12 mouse cellular contexts compared by ENCODE assay signal in genomic region chr13:92356376-92356775, GRCm38 (mm10). TPM values are rescaled to one million over a fixed set of nuclear protein-coding genes. Genes with fewer than 3 reads are reported as not detected.
DNase-seq lines count a peak whose midpoint lies in the region; ATAC-seq and TF ChIP-seq lines count a peak whose summit lies in the region.
"Had no signal": no experiment of that assay in that cellular context is flagged by ENCODE, and none has a peak within 500 bp of the region (broad histone marks: within the 10 kb centered on the region; RNA-seq: fewer than 3 reads in every experiment).

No protein-coding gene starts in this region.

- no peak for TF ChIP-seq POLR2A in lung, adult 2 months (IDR thresholded peaks at IDR 0.05; ENCODE audit: borderline replicate concordance, extremely low read depth, low read depth, low read length)

- peaks cover 4% of the 10 kb centered on the region; the same call in 1 of the 2 replicates for H3K4me1 ChIP-seq in forebrain, embryonic 11.5 days (replicated peaks; ENCODE audit: control insufficient read depth, insufficient read depth, low read length)
- peaks cover 7% of the 10 kb centered on the region for H3K4me1 ChIP-seq in forebrain, embryonic 16.5 days (replicated peaks; ENCODE audit: control insufficient read depth, insufficient read depth, low read length)
- H3K4me1 ChIP-seq in midbrain, embryonic 10.5 days, result peaks cover 34% of the 10 kb centered on the region
- H3K4me1 ChIP-seq in midbrain, postnatal 0 days (ENCODE audit: insufficient read depth, low read length), result no peaks in the 10 kb centered on the region
- H3K4me1 ChIP-seq in limb, embryonic 10.5 days, result peaks cover 16% of the 10 kb centered on the region
- 0 out of 2 replicates have a peak, but pooled peaks cover 4% of the 10 kb centered on the region for H3K4me1 ChIP-seq in stomach, embryonic 14.5 days (ENCODE audit: control insufficient read depth, insufficient read depth, low read length)
- peaks cover 2% of the 10 kb centered on the region; the same call in 1 of the 2 replicates for H3K4me1 ChIP-seq in lung, adult 2 months (ENCODE audit: control insufficient read depth, insufficient read depth, low read length)

- H3K9me3 ChIP-seq in forebrain, embryonic 11.5 days (ENCODE audit: control insufficient read depth, low read length), result no peaks in the 10 kb centered on the region
- no peaks in the 10 kb centered on the region for H3K9me3 ChIP-seq in forebrain, embryonic 16.5 days (ENCODE audit: control insufficient read depth, low read length)
- no peaks in the 10 kb centered on the region for H3K9me3 ChIP-seq in midbrain, embryonic 10.5 days (replicated peaks)
- H3K9me3 ChIP-seq in midbrain, postnatal 0 days (ENCODE audit: low read length), result no peaks in the 10 kb centered on the region
- no peaks in the 10 kb centered on the region for H3K9me3 ChIP-seq in limb, embryonic 10.5 days (replicated peaks)
- no peaks in the 10 kb centered on the region for H3K9me3 ChIP-seq in stomach, embryonic 14.5 days (ENCODE audit: control insufficient read depth, low read depth, low read length)

- H3K27me3 ChIP-seq in forebrain, embryonic 11.5 days (ENCODE audit: control insufficient read depth, insufficient read depth, low read length), result no peaks in the 10 kb centered on the region
- no peaks in the 10 kb centered on the region for H3K27me3 ChIP-seq in forebrain, embryonic 16.5 days (replicated peaks; ENCODE audit: control insufficient read depth, insufficient read depth, low read length)
- no peaks in the 10 kb centered on the region for H3K27me3 ChIP-seq in midbrain, embryonic 10.5 days (ENCODE audit: low read depth, poor library complexity, severe bottlenecking)
- no peaks in the 10 kb centered on the region for H3K27me3 ChIP-seq in midbrain, postnatal 0 days (ENCODE audit: insufficient read depth, low read length)
- no peaks in the 10 kb centered on the region for H3K27me3 ChIP-seq in limb, embryonic 10.5 days (ENCODE audit: low read depth, poor library complexity, severe bottlenecking)
- no peaks in the 10 kb centered on the region for H3K27me3 ChIP-seq in stomach, embryonic 14.5 days (ENCODE audit: control insufficient read depth, insufficient read depth, low read length)

- no peak for ATAC-seq in forebrain, embryonic 11.5 days (replicated peaks; ENCODE audit: low FRiP score)
- ATAC-seq in forebrain, embryonic 16.5 days, result no peak
- no peak for ATAC-seq in midbrain, postnatal 0 days (ENCODE audit: low FRiP score)
- ATAC-seq in stomach, embryonic 14.5 days (ENCODE audit: insufficient number of reproducible peaks, insufficient read depth, low FRiP score, low read depth), result no peak
- ATAC-seq: CD4-positive, CD25-positive, alpha-beta regulatory T cell, adult 4 months had no signal

- H3K9ac ChIP-seq in forebrain, embryonic 11.5 days (ENCODE audit: low read length), result no peak overlapping the region; the same call in 1 of the 2 replicates
- H3K9ac ChIP-seq in forebrain, embryonic 16.5 days (replicated peaks; ENCODE audit: low read depth, low read length), result no peak overlapping the region
- no peak overlapping the region for H3K9ac ChIP-seq in midbrain, postnatal 0 days (replicated peaks; ENCODE audit: low read length, poor library complexity, severe bottlenecking)
- H3K9ac ChIP-seq in stomach, embryonic 14.5 days (replicated peaks; ENCODE audit: low read depth, low read length), result no peak overlapping the region; the same call in 1 of the 2 replicates

- H3K4me2 ChIP-seq in forebrain, embryonic 11.5 days (ENCODE audit: low read depth, low read length, severe bottlenecking), result peak overlapping the region; percentile 71
- H3K4me2 ChIP-seq in forebrain, embryonic 16.5 days (ENCODE audit: low read length), result no peak overlapping the region; the same call in 1 of the 2 replicates
- no peak overlapping the region for H3K4me2 ChIP-seq in midbrain, postnatal 0 days (ENCODE audit: low read depth, low read length, poor library complexity, severe bottlenecking)
- peak overlapping the region; percentile 93 for H3K4me2 ChIP-seq in stomach, embryonic 14.5 days (replicated peaks; ENCODE audit: low read depth, low read length)

- H3K27ac ChIP-seq in forebrain, embryonic 11.5 days (ENCODE audit: low read depth, low read length), result no peak overlapping the region
- no peak overlapping the region for H3K27ac ChIP-seq in forebrain, embryonic 16.5 days (ENCODE audit: low read length)
- no peak overlapping the region for H3K27ac ChIP-seq in midbrain, embryonic 10.5 days (replicated peaks)
- H3K27ac ChIP-seq in midbrain, postnatal 0 days (ENCODE audit: low read depth, low read length), result no peak overlapping the region
- H3K27ac ChIP-seq in limb, embryonic 10.5 days, result no peak overlapping the region
- no peak overlapping the region for H3K27ac ChIP-seq in stomach, embryonic 14.5 days (ENCODE audit: low read length)

- no peak for TF ChIP-seq CTCF in midbrain, postnatal 0 days (IDR thresholded peaks at IDR 0.05)
- TF ChIP-seq CTCF in lung, adult 2 months (IDR thresholded peaks at IDR 0.05; ENCODE audit: insufficient read depth, low read length), result no peak

- WGBS in forebrain, embryonic 11.5 days, result 71% methylated on average over 7 of the region's 7 CpGs
- 67% methylated on average over 7 of the region's 7 CpGs for WGBS in forebrain, embryonic 16.5 days
- 83% methylated on average over 7 of the region's 7 CpGs for WGBS in midbrain, embryonic 10.5 days
- 72% methylated on average over 7 of the region's 7 CpGs for WGBS in midbrain, postnatal 0 days
- WGBS in limb, embryonic 10.5 days, result 87% methylated on average over 7 of the region's 7 CpGs
- WGBS in stomach, embryonic 14.5 days, result 73% methylated on average over 7 of the region's 7 CpGs
- WGBS in lung, adult 2 months, result 79% methylated on average over 7 of the region's 7 CpGs

- H3K4me3 ChIP-seq in forebrain, embryonic 11.5 days (ENCODE audit: low read depth, low read length), result peak overlapping the region; percentile 68
- H3K4me3 ChIP-seq in forebrain, embryonic 16.5 days (replicated peaks; ENCODE audit: low read length), result no peak overlapping the region
- peak overlapping the region; percentile 83 for H3K4me3 ChIP-seq in midbrain, embryonic 10.5 days
- no peak overlapping the region for H3K4me3 ChIP-seq in midbrain, postnatal 0 days (ENCODE audit: low read depth, low read length)
- H3K4me3 ChIP-seq in limb, embryonic 10.5 days, result peak overlapping the region; percentile 85
- H3K4me3 ChIP-seq in stomach, embryonic 14.5 days (ENCODE audit: low read depth, low read length), result peak overlapping the region; percentile 70
- H3K4me3 ChIP-seq in lung, adult 2 months (replicated peaks; ENCODE audit: extremely low read depth, low read depth, low read length), result no peak overlapping the region

- DNase-seq in forebrain, embryonic 11.5 days (ENCODE audit: low spot score), result no peak
- DNase-seq in midbrain, embryonic 10.5 days (ENCODE audit: low spot score), result no peak
- DNase-seq in midbrain, postnatal 0 days (ENCODE audit: low spot score), result no peak
- no peak for DNase-seq in limb, embryonic 10.5 days (ENCODE audit: low spot score)
- no peak for DNase-seq in spleen, postnatal 36 days (ENCODE audit: low spot score in 2 of 2)
- DNase-seq in lung, adult 2 months, result no peak
- DNase-seq: adrenal gland, postnatal 10 days; thymus, adult 2 months had no signal

- peaks cover 3% of the 10 kb centered on the region; the same call in 1 of the 2 replicates for H3K36me3 ChIP-seq in forebrain, embryonic 11.5 days (ENCODE audit: control insufficient read depth, insufficient read depth, low read length)
- no peaks in the 10 kb centered on the region for H3K36me3 ChIP-seq in forebrain, embryonic 16.5 days (ENCODE audit: control insufficient read depth, insufficient read depth)
- peaks cover 60% of the 10 kb centered on the region for H3K36me3 ChIP-seq in midbrain, embryonic 10.5 days
- H3K36me3 ChIP-seq in midbrain, postnatal 0 days (ENCODE audit: insufficient read depth, low read length), result no peaks in the 10 kb centered on the region
- H3K36me3 ChIP-seq in limb, embryonic 10.5 days, result peaks cover 49% of the 10 kb centered on the region
- peaks cover 4% of the 10 kb centered on the region; the same call in 1 of the 2 replicates for H3K36me3 ChIP-seq in stomach, embryonic 14.5 days (ENCODE audit: control insufficient read depth, insufficient read depth, low read length)

RNA-seq across cellular contexts. Expression of gene Msh3, which starts 1.6 kb away (rescaled TPM):
- polyA plus RNA-seq in forebrain, embryonic 11.5 days (2014; fragmentation: Nextera tagmentation; extraction: Ambion mirVana), result 39.0 and 43.8 TPM in 2 replicates
- polyA plus RNA-seq in forebrain, embryonic 16.5 days (2015; fragmentation: Nextera tagmentation; extraction: Ambion mirVana), result 30.4 and 31.5 TPM in 2 replicates
- 31.0 and 31.2 TPM in 2 replicates for polyA plus RNA-seq in midbrain, embryonic 10.5 days (2016; fragmentation: Nextera tagmentation; extraction: Ambion mirVana)
- 18.6 and 28.8 TPM in 2 replicates for total RNA-seq in midbrain, postnatal 0 days (2014; rRNA removed)
- 18.8 and 19.7 TPM in 2 replicates for polyA plus RNA-seq in midbrain, postnatal 0 days (2015; fragmentation: Nextera tagmentation; extraction: Ambion mirVana)
- polyA plus RNA-seq in limb, embryonic 10.5 days (2016; fragmentation: Nextera tagmentation; extraction: Ambion mirVana), result 33.5 and 37.7 TPM in 2 replicates
- 30.9 and 31.6 TPM in 2 replicates for polyA plus RNA-seq in stomach, embryonic 14.5 days (2014; fragmentation: Nextera tagmentation; extraction: Ambion mirVana)
- polyA plus RNA-seq in lung, adult 2 months (2012; rRNA removed), result 1.8 and 3.2 TPM in 2 replicates

RNA-seq across cellular contexts. Expression of gene Dhfr, which starts 1.9 kb away (rescaled TPM):
- polyA plus RNA-seq in forebrain, embryonic 11.5 days (2014; fragmentation: Nextera tagmentation; extraction: Ambion mirVana), result 29.1 and 29.6 TPM in 2 replicates
- 7.9 and 8.8 TPM in 2 replicates for polyA plus RNA-seq in forebrain, embryonic 16.5 days (2015; fragmentation: Nextera tagmentation; extraction: Ambion mirVana)
- polyA plus RNA-seq in midbrain, embryonic 10.5 days (2016; fragmentation: Nextera tagmentation; extraction: Ambion mirVana), result 24.9 and 28.5 TPM in 2 replicates
- 2.4 and 3.2 TPM in 2 replicates for total RNA-seq in midbrain, postnatal 0 days (2014; rRNA removed)
- 1.9 and 2.1 TPM in 2 replicates for polyA plus RNA-seq in midbrain, postnatal 0 days (2015; fragmentation: Nextera tagmentation; extraction: Ambion mirVana)
- 28.0 and 30.8 TPM in 2 replicates for polyA plus RNA-seq in limb, embryonic 10.5 days (2016; fragmentation: Nextera tagmentation; extraction: Ambion mirVana)
- polyA plus RNA-seq in stomach, embryonic 14.5 days (2014; fragmentation: Nextera tagmentation; extraction: Ambion mirVana), result 15.3 and 16.3 TPM in 2 replicates
- 0.45 and 0.57 TPM in 2 replicates for polyA plus RNA-seq in lung, adult 2 months (2012; rRNA removed)

RNA-seq across cellular contexts. Expression of gene Gm20379, which starts 50.6 kb away (rescaled TPM):
- 1.3 and 1.9 TPM in 2 replicates for polyA plus RNA-seq in forebrain, embryonic 11.5 days (2014; fragmentation: Nextera tagmentation; extraction: Ambion mirVana)
- polyA plus RNA-seq in forebrain, embryonic 16.5 days (2015; fragmentation: Nextera tagmentation; extraction: Ambion mirVana), result 1.1 TPM in 2 replicates
- polyA plus RNA-seq in midbrain, embryonic 10.5 days (2016; fragmentation: Nextera tagmentation; extraction: Ambion mirVana), result 0.84 and 0.89 TPM in 2 replicates
- not detected in 2 replicates for total RNA-seq in midbrain, postnatal 0 days (2014; rRNA removed)
- 0.30 and 0.45 TPM in 2 replicates for polyA plus RNA-seq in midbrain, postnatal 0 days (2015; fragmentation: Nextera tagmentation; extraction: Ambion mirVana)
- polyA plus RNA-seq in limb, embryonic 10.5 days (2016; fragmentation: Nextera tagmentation; extraction: Ambion mirVana), result 0.98 and 1.4 TPM in 2 replicates
- 1.8 and 2.5 TPM in 2 replicates for polyA plus RNA-seq in stomach, embryonic 14.5 days (2014; fragmentation: Nextera tagmentation; extraction: Ambion mirVana)
- not detected in 2 replicates for polyA plus RNA-seq in lung, adult 2 months (2012; rRNA removed)
- total RNA-seq: adrenal gland, postnatal 10 days; layer of hippocampus, postnatal 10 days had no signal
- polyA plus RNA-seq: thymus, adult 2 months had no signal

Comparison
In these comparisons a context has a peak if more than half of its experiments do, and no peak if none do; other contexts are left out.
1. H3K4me2 ChIP-seq: peak in forebrain, embryonic 11.5 days (single experiment) and stomach, embryonic 14.5 days (single experiment); none in forebrain, embryonic 16.5 days (single experiment) and midbrain, postnatal 0 days (single experiment).
2. H3K4me3 ChIP-seq: peak in forebrain, embryonic 11.5 days (single experiment), midbrain, embryonic 10.5 days (single experiment), limb, embryonic 10.5 days (single experiment) and stomach, embryonic 14.5 days (single experiment); none in forebrain, embryonic 16.5 days (single experiment), midbrain, postnatal 0 days (single experiment) and lung, adult 2 months (single experiment).